Mouse (Mus musculus): ENCODE measurements around the gene Timp3.
A peak's percentile ranks its signal among the peaks of the same experiment; 100 is the strongest.

The Timp3 gene

GRCm38 (mm10) chr10:86300293-86301116 lies at the start of gene Timp3:
Timp3 (plus strand) TSS chr10:86300372.
- peak; percentile 70 for DNase-seq (ENCODE audit: low spot score)

GRCm38 (mm10) chr10:86256221-86256620 lies 44.0 kb upstream of the Timp3 start:
- no peak for DNase-seq (ENCODE audit: low spot score)

DNA sequence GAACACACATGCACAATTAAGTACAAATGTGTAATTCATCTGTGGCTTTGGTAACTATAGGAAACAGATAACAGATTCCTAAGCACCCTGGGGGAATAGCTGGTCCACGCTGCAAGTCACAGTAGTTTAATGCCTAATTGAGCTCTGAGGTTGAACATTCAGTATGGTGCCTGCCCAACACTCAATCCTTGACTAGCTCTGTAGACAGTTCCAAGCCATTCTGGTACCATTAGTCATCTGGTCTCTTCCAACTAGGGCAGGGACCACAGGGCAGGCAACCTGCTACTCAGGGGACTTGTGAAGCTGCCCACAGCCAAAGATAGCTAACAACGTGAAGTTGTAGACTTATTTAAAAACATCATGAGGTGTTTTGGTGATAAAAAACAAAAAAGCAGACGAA lies 43.1 kb upstream of the Timp3 start:
- no peak for DNase-seq (ENCODE audit: low spot score)

DNA sequence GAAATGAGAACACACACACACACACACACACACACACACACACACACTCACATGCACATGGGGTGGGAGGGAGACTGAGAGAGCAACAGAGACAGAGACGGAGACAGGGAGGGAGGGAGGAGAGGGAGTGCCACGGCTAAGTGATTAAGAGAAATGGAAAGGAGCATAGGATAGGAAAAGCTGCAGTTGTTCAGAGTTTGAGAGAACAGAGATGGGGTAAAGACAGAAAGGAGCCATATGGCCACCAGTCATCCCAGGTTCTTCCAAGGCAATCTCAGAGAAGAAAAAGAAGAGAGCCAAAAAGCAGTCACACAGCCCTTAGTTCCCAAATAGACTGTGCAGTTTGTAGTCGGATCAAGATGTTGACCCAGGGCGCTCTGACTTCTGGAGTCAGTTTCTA lies 42.1 kb upstream of the Timp3 start:
- no peak for DNase-seq (ENCODE audit: low spot score)

DNA sequence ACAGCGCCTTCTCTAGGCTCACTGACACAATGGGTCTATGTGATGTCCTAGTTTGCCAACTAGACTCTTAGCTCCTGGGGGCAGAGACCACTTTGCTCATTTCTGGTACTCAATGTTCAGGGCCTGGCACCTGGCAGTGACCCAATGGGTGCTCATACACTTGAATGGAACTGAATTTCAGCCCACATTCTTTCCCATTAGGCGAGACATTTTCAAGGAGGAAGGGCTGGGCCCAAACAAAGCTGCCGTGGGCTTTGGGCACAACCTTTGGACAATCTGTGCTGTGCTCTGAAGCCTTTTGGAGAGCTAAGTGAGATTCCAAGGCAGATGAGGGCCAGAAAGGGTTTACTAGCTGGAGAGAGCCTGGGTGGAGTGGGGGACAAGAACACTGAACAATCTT lies 41.2 kb upstream of the Timp3 start:
- DNase-seq (ENCODE audit: low spot score): no peak

DNA sequence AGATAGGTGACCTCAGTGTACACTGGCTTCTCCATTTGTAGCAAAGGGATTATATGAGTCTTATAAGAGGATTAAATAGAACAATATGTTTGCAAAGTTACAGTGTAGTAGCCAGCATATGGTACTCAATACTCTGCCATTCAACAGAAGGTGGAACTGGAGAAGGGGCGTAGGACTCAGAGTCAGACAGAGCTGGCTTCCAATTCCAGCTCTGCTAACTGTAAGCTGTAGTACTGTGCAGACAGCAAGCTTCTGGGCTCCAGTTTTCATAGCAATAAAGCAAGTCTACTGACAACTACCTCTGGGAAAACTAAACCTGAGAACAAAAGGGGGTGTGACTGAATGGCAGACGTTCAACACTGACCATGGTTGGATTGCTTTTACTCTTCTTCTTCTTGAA lies 38.4 kb upstream of the Timp3 start:
- no peak for DNase-seq (ENCODE audit: low spot score)

DNA sequence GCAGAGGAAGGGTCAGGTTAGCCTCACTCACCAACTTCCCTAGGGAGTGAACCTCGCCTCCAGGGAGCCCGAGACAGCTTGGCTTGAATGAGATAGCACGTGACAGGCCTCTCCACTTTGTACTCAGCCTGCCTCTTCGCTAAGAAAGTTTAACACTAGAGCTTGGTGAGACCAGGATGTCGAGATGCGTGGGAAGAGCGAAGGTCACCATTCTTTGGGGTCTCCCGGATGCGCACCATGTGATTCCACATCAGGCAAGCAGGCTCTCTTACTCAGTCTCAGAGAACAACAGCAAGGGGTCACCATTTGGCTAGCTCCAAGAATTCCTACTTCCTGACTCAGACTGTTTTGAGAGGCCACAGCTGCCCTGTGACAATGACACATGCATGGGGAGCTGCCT lies 35.6 kb upstream of the Timp3 start:
- DNase-seq (ENCODE audit: low spot score): no peak

- DNase-seq (ENCODE audit: low spot score): no peak
These were observed 29.9 kb upstream of the Timp3 start for GRCm38 (mm10) chr10:86270254-86270653.

DNA sequence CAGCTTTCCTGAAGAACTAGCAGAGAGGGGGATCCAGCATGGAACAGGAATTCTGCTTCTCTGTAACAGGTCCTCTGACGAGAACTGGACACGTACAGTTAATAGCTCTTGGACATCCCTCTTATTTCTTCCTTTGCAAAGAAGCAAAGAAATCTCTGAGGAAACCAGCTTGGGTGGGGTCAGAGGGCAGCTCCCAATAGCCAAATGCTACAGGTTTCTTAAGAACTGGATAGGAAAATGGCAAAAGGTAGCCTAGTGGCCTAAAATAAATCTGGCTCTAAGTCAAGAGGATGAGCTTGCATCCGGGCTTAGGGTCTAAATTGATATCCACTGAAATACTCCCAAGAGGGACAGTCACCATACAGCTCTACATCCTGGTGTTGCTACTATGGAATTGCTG lies 27.3 kb upstream of the Timp3 start:
- no peak for DNase-seq (ENCODE audit: low spot score)

DNA sequence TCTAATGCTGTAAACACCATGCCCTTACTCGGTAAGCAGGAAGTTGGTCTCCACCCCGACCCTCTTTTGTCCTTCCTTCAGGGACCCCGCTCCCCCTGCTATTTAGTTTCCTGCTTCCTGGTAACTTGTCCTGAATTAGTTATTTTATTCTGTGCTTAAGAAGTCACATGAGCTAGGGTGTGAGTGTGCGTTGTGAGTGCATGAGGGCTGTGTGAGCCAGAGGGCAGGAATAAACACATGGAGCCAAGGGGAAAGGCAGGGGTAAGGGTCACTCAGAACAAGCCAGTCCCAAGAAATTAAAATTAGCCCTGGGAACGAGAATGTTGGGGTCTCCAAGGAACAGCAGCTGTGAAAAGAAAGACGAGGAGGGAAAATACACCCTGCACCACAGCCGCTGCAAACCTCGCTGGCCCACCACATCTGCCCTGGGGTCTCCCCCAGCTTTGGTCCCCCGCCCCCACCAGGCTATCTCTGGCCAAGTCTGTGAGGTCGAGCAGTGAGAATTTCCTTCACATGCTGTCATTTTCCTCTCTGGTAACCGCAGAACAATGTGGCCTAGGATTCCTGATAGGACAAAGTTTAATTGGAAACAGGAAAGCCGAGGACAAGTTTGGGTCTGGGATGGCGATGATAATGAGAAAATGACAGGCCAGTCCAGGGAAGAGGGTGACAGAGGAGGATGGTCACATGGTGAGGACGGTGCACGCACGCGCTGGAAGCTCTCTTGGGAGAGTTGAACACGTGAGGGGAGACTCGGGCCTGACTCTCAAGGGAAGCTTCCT lies 26.6 kb upstream of the Timp3 start:
- DNase-seq (ENCODE audit: low spot score): no peak

GRCm38 (mm10) chr10:86275585-86275984 lies 24.6 kb upstream of the Timp3 start:
- no peak for DNase-seq (ENCODE audit: low spot score)

DNA sequence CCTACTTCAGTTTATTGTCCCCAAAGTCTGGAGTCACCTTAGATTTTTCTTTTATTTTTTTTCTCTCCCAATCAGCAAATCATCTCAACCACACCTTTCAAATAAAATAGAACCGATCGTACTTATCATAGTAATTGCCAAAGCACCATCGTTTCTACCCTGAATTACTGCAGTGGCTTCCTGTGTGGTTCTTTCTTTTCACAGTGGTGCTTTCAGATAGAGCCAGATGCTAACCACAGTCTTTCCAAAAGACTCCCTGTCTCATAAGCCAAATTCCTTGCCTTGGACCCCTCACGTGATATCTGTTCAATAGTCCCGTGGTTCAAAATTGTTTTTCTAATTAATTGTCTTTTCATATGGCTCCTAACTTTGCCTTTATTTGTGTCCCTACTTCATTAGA lies 22.8 kb upstream of the Timp3 start:
- no peak for DNase-seq (ENCODE audit: low spot score)

DNA sequence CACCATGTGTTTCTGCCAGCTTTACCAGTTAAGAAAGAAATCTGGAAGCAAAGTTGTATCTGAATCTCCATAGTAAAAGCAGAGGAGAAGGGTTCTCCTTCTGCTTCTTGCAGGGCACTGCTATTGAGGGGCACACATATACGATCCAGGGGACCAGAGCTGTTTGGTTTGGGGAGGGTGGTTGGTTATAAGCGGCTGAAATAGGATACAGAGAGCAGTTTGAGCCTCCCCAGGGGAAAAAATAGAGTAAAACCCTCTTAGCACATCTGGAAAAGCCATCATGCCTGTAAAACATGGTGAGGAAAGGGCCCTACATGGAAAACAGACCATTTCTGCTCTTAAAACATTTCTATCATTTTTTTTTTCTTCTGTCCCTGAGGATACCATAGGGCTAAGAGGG lies 21.7 kb upstream of the Timp3 start:
- DNase-seq (ENCODE audit: low spot score): no peak

GRCm38 (mm10) chr10:86279579-86280168 lies 20.5 kb upstream of the Timp3 start:
- no peak for DNase-seq (ENCODE audit: low spot score)

GRCm38 (mm10) chr10:86281238-86281637 lies 18.9 kb upstream of the Timp3 start:
- DNase-seq (ENCODE audit: low spot score): no peak

GRCm38 (mm10) chr10:86286508-86286907 lies 13.7 kb upstream of the Timp3 start:
- no peak for DNase-seq (ENCODE audit: low spot score)

DNA sequence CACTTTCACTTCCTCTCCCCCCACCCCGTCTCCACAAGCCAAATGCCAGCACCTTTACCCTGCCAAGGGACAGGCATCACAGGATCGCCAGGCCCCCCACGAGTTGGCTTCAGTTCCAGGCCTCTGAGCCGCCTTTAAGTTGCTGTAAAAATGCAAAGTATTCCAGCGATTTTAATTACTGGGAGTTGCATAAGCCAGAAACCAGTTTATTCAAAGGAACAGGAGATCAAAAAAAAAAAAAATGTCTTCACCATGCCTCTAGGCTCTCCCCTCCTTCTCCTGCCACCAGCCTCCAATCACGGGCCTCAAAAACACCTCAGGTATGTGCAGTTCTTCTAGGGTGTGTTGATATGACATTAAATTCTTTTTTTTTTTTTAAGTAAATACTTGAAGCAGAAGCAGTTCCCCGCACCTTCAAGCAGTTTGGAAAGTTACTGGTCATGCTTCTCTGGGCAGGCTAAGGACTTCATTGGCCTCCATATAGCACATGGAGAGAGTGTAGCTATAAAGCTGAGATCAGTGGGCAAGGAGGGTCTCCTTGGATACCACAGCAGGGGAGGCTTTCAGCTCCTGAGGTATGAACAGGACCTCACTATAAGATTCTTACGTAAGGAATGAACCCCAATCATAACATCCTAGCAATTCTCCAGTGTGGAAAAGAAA lies 9.9 kb upstream of the Timp3 start:
- DNase-seq (ENCODE audit: low spot score): no peak

DNA sequence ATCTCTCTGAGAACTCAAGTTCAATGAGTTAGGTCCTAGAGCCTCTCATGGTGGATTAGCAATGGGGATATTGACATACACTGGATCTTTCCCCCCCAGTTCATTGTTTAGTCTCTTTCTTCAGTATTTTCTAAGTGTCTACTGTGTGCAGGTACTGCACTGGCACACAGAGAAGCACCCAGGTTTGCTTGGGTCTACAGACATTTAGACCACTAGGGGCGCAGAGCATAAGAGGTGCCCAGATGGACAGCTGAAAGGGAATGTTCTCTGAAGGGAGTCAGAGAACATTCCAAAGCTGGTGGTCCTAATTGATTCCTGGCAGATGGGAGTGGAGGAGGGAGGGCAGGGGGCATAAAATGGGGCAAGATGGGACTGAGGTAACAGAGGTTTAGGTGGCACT lies 6.3 kb upstream of the Timp3 start:
- DNase-seq (ENCODE audit: low spot score): no peak

DNA sequence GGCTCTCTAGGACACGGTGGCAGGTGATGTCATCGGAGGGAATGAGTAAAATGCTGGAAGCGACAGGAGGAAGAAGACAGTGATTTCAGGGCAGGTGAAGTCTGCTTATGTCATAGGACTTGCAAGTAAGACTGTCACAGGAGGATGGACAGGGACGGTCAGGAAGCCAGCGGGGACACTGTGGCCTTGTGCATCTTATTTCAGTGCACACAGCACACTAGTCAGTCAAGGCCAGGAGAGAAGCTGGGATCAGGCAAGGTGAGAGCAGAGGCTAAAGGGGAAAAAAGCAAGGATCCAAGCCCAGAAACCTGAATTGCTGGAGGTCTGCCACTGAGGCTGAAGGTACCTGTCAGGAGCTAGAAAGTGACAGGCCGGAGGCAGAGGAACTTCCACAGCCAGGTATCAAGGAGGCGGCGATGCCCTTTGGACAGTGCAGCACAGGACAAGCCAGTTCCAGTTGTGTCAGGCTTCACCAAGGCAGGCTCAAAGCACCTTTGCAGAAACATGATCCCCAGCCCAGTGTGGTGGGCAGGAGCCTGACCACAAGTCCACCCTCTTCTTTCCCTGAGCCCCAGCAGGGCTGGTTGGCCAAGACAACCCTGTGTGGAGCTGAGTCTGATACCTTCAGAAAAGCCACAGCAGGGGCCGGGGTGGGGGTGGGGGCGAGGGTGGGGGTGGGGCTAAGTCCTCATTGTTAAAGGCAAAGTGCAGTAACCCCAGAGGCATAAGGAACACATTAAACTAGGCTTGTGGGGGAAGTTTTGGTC lies 5.4 kb upstream of the Timp3 start:
- no peak for DNase-seq (ENCODE audit: low spot score)

DNA sequence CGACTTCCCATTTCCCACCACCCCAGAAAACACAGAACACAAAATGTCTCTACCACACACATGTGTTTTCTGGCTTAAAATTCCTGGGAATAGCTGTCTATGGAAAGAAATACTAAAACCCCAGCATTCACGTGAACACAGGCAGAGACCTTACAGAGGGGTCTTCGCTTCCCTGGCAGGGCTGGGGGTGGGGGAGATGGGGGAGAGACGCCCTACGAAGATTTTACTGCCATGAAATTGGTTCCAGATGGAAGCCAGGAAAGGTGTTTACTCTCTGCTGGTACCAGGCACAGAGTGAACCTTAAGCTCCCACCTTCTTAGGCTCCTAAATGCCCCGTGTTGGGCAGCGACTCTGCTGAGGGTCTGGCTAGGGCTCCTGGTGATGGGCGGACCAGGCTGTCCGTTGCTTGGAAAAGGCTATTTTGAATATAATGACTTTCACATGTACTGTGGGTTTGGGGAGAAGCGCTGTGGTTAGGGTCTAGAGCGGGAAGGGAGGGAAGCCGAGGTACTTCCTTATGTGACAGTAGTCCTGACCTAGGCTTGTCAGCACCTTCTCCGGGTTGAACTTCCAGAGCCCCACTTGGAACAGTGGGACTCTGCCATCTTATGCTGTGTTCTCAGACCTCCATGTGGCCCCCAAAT lies 4.6 kb upstream of the Timp3 start:
- no peak for DNase-seq (ENCODE audit: low spot score)

DNA sequence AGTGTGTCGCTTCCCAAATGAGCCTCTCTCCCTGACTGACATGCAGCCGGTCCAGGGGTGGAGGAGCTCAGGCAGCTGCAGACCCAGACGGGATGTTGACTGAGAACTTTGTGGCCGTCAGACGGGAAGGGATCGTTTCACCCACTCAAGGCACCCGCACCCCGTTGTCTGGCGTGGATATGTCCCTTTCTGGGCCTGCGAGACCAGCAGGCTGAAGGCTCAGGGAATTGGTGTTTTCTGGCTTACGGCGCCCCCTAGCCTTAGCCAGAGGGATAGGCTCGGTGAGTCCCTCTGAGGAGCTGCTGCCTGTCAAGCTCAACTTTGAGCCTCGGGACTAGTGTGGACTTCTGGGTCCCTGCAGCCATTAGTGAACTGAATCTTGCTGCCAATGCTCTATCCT lies 4.1 kb upstream of the Timp3 start:
- peak; percentile 44 for DNase-seq (ENCODE audit: low spot score)
